Mouse (Mus musculus): Measurements from ENCODE around the gene Mrtfb.

DNA sequence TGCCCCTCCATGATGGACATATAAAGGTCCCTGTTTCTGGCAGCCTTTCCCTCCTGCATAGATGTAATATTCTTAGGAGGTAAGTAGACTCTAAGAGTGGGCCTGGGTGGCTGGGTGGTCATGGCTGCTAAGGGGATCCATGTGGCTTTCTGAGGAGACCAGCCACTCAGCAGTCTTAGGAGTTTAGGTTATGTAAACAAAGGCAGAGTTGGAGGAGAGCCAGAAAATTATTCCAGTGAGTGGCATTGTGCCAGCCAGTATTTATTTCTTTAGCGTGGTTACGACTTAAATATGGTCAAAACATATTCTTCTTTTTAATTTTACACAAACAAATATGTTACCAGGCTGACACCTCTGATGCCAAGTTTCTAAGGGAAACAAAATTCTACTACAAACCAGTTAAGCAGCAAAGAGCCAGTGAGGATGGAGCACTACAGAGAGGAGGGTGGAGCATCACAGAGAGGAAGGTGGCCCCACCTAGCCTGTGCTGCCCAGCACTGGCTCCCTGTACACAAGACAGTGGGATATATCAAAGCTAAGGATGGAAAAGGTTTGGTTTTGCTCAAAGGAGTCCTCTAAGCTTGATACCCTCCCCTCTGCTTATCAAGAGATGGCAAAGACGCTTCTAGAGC is 204.6 kb downstream of the Mrtfb start:
- no peak for TF ChIP-seq POLR2A (IDR thresholded peaks at IDR 0.05; ENCODE audit: borderline replicate concordance, control insufficient read depth, low read depth, low read length)
- no peak for TF ChIP-seq CTCF (IDR thresholded peaks at IDR 0.05; ENCODE audit: control insufficient read depth, insufficient read depth, low read length)

All from bone marrow, adult 2 months (tissue).